Mouse (Mus musculus) CD4-positive, CD25-positive, alpha-beta regulatory T cell, adult 4 months (primary cell): ENCODE measurements at regions not wholly inside any gene's neighbourhood (a gene's known extent, or its start where the extent isn't known, plus 50 kb on each side); places are given as distances from the start of the nearest gene placed in this dataset.

Source experiments
- ATAC-seq: one replicate; pipeline ENCODE4 v1.8.0; 2017

DNA sequence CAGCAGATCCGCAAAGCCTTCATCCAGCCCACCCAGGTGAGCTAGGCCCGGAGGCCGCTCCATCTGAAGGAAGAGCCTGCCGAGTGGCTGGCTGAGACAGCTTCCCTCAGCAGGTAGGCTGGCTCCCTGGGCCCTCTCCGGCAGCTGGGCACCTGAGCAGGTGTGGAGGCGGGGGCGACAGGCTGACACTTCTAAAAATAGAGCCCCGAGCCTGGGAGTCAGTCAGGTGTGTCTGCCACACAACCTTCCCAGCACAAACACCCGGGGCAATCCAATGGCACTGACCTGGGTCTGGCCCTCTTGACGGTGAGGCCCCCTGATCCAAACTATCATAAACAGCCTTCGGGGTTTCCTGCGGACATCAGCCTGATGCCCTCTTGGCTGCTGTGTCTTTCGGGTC is 58.5 kb downstream of the Zfp36l2 start:
- no peak for ATAC-seq

DNA sequence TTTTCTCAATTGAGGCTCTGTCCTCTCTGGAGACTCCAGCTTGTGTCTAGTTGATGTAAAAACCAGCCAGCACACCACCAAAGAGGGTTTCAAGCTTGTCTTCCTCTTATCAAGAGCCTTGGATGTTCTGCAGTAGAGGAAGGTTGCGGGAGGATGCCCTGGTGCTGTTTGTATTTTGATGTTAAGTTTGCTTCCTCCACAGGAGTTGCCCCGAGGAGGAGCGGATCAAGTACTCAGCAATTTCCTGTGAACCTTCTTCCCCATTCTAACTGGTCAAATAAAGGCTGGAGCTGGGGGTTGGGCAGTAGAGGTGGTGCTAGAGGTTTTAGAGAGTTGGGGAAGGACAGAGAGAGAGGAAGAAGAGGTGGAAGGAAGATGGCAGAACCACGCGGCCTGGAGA is 59.5 kb downstream of the Zfp36l2 start:
- ATAC-seq: peak; percentile 53

DNA sequence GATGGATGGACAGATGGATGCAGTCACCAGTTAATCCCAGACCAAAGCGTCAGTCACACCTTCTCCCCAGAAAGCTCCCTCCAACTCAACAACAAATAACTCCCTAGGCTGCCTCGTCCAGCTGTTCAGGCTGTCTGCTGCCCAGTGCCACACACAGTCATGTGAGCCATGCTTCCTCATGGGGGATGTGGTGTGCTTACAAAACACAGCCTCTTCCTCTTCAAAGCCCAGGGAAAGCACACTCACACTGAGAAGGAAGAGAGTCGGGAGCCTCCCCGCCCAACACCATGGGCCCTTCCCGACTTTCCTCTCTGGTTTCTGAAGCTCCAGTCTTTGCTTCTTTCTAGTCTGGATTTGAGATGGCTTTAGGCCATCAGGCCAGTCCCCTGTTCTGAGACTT is 61.6 kb downstream of the Zfp36l2 start:
- ATAC-seq: no peak

DNA sequence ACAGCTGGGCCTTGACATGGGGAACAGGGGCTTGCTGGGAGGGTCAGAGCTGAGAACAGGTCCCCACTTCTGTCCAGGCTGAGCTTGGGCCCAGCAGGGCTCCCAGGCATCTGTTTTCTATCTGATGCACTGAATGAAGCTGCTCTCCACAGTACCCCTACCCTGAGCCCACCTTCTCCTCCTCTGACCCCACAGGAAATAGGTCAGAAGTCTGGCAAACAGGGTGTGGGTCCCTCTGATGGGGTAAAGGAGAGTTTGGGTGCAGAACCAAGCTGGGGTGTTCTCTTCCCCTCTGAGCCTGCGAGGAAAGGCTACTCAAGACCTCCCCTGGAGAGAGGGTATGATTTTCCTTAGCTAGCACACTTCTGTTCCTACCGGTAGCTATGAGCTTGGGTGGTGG is 64.6 kb downstream of the Zfp36l2 start:
- ATAC-seq: no peak

DNA sequence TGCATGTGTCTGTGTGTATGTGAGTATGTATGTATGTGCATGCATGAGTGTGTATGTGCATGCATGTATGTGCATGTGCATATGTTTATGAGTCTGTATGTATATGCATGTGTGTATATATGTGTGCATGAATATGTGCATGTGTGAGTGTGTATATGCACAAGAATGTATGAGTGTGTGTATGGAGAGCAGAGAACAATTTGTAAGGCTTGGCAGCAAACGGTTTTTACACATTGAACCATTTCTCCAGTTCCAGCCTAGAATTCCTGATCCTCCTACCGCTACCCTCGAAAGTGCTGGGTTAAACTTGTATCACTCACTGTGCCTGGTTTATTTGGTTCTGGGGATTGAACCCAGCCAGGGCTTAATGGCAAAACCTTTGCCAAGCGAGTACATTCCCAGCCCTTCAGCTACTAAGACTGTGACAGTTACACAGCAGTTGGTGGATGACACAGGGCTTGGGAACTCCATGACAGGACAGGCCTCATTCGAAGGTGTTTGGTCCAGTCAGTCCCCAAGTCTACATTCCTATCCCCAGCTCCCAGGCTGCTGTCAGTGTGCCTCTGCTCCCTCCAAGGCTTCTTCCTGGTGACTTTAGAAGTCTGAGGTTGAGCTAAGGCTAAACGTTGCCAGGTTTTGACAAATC is 65.1 kb downstream of the Zfp36l2 start:
- ATAC-seq: no peak

DNA sequence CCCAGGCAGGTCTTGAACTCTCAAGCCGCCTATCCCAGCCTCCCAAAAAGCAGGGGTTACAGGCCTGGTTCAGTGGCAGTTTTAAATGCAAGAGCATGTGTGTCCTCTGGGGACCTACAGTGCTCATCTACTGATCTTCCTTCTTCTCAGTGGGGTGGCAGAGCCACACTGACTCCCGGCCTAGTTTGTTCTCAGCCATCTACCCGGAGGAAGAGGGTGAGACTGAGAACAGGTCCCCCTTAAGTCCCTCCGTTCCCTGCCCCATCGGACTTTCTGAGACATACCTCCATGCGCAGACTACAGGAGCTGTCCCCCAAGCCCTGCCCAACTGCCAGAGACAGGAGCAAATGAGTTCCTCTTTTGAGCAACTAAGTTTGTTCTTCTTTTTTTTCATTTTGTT is 66.5 kb downstream of the Zfp36l2 start:
- ATAC-seq: no peak

DNA sequence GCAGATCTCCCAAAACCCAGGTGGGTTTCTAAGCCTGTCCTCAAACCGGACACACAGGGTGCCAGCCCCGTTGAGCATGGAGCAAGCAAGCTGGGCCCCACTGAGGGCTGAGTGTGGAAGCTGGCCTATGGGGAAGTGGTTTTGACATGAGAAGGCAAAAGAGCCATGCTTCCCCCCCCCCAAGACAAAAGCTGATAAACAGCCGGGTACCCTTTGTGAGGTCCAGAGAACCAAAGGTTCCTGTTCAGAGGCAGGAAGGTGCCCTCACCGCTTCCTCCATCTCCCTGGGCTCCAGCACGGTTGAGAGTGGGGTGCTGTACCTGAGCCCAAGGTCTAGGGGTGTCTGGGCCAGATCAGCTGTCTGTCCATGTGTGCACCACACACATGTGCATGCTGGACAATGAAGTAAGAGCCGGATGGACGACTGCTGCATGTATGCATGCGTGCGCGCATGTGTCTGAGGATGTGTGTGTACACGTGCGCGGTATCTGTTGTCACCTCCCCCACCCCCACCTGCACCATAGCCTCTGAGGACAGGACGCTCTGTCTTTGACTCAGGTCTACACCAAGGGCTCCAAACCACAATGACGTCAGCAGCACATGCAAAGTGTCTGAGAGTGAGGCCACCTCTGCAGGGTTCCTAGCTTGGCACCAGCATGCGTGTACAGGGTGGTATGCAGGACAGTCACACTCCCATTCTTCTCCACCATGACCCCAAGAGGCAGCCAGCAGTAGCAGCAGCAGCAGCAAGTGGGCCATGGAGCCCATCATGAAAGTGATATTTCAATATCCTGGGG is 68.3 kb downstream of the Zfp36l2 start:
- ATAC-seq: peak; percentile 72

DNA sequence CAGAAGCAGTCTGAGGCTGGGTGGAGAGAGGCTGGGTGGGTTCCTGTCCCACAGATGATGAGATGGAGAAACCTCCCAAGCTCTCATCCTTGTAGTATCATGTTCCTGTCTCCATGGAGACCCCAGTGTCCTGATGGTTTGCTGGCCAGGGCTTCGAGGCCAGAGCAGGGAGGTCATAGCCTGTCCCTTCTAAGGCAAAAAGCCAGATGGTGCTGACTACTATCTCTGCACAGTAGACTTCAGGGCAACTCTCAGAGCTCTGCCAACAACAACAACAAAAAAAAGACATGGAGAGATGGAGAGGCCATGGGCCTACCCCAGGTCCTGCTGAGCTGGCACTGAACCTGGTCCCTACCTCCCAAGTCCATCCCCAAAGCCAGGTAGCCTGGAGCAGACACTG is 69.0 kb downstream of the Zfp36l2 start:
- ATAC-seq: no peak

DNA sequence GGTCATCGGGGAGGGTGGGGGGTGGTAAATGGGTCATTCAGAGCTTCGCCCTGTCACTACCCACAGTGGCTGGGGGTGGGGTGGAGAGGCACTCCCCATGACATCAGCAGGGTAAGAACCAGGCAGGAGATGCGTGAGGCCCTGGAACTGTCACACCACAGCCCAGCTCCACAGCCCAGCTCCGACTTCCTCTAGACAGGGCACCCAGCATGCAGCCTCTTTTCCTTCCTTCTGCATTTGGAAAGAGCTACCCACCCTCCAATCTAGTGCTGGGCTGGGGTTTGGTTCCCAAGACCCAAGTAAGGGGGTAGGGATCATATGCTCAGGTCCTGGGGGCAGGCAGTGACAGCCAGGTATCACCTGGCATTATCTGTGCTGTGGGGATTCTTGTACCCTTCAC is 69.5 kb downstream of the Zfp36l2 start:
- ATAC-seq: no peak

DNA sequence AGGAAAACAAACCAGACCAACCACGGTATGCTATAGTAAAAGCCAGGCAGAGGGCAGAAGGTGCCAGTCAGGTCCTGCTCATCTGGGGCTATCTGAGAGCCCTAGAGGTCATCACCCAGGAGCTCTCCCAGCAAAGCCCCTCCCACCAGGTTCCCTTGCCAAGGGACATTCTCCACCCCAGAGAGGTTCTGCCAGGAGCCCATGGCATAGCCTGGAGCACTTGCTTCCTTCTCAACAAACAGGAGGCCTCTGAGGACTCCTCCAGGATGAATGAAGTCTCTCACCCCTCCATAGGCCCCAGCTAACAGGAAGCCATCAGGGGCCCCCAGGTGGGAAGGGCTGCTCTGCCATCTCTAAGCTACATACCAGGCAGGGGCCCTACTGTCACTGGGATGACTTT is 70.0 kb downstream of the Zfp36l2 start:
- no peak for ATAC-seq

DNA sequence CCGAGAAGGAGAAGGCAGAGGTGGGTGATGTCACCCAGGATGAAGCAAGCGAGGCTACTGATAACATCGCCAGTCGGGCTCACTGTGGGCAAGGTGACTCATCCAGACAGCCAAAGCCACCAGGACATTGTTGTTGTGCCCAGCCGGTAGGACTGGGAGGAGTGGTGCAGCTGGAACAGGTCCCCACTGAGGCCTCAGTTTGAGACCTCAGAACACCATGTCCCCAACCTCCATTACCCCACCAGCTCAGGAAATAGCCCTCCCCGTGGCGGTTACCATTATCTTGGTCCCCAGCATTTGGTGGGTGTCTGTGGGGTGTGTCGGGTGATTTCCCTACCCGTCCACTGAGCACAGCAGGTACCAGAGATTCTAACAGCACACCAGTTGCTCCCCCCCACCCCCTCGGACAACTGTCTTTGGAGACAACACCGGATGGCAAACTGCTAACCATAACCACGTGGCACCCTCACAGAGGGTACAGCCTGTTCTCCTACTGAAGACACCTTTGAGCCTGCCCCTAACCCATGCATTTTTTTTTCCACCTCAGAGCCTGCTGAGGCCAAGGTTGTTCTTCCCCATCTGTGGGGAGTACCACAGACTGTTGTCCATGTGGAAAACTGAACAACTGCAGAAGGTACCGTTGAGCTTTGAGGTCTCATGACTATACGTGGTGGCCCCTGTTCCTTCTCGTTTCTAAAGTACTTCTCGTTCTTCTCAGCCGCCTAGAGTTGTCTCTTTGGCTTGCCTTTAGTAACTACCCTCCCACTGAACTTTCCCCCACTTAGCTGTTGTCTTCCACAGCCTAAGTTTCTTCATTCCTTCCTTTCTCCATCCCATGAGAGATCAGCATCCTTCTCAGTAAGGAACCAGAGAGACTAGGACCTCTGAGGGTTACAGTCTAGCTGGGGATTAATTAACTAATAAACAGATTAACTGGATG is 71.1 kb downstream of the Zfp36l2 start:
- peak; percentile 51 for ATAC-seq

DNA sequence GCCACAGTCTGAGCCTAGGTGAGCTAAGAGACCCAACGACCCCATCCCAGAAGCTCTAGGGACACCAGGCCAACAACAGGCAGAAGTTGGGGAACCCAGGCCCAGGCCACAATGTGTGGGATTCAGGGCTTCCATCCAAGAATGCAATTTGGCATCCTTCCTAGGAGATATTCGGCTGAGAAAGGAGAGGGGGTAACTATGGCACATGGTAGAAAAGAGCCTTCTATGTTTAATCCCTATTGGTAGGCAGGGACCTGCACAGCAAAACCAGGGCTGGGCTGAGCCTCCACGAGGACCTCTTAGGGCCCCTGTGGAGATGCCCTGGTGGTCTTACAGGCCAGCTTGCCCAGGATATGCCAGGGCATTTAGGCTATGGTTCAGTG is 71.8 kb downstream of the Zfp36l2 start:
- ATAC-seq: no peak

DNA sequence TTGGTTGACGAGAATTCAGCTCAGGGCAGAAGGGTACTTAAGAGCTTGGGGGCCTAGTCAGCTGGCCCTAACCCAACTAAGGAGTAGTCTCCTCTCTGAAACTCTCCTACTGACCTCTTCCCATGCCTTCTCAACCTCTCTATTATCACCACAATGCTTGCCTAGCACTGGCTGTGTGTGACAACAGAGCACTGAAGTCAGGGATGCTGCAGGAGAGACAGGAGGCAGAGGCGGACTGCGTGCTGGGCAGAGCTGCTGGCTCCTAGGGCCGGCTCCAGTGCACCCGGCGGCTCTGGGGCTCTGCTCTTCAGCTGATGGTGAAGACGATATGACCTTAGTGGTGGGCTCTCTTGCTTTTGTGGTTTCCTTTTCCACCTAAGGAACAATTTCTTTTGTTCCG is 72.6 kb downstream of the Zfp36l2 start:
- ATAC-seq: no peak

DNA sequence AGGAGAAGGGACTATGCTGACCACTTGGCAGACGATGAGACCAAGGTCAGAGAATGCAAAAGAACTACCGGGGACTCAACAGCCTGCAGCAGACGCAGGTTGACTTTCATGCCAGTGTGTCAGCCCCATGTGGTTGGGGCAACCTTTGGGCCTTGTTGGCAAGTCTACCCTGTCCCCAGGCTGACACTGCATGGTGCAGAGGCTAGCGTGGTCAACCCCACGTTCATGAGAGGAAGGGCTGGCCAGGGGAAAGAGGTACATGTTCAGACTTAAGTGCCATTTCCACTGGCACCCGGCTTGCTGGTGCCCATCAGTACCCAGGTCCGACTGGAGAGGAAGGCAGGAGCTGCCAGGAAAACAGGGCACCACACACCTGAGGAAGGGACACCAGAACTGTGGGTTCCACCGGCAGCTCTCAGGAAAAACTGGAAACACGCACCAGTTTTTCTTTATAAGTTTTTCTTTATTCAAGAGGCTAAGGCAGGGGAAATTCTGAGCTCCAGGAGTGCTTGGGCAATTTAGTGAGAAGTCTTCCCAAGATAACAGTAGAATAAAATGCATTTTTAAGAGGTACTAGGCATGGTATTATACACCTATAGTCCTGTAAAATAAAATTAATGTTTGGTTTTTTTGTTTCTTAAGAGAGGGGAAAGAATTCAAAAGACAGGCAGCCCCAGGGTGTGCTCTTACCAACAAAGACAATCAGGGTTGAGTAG is 73.3 kb downstream of the Zfp36l2 start:
- no peak for ATAC-seq

DNA sequence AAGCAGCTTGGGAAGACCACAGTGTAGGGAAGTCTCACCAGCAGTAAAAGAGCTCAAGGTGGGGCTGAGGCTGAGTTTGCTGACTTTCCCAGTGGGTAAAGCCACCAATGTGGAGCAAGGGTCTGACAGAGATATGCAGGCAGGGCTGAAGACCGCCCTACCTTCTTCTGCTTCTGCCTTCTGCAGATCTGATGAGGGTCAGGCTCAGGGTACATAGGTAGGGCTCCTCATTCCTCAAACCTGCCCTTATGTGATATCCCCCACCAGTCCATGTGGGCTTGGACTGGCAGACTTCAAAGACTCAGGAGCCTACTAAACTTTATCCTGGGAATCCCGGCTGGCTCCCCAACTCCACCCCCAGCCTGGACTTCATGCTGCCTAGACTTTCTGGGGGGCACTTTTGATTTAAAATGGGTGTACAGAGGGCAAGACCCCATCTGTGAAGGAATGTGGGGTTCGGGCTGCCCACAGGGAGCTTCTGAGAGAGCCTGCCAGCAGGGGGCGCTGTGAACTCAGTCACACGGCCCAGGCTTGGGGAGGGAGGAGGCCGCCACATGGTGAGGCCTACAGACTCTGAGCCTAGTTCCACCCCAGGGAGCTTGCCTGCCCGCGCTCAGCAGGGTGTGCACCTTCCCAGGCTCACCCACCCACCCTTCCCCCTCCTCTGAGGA is 74.0 kb downstream of the Zfp36l2 start:
- peak; percentile 33 for ATAC-seq

DNA sequence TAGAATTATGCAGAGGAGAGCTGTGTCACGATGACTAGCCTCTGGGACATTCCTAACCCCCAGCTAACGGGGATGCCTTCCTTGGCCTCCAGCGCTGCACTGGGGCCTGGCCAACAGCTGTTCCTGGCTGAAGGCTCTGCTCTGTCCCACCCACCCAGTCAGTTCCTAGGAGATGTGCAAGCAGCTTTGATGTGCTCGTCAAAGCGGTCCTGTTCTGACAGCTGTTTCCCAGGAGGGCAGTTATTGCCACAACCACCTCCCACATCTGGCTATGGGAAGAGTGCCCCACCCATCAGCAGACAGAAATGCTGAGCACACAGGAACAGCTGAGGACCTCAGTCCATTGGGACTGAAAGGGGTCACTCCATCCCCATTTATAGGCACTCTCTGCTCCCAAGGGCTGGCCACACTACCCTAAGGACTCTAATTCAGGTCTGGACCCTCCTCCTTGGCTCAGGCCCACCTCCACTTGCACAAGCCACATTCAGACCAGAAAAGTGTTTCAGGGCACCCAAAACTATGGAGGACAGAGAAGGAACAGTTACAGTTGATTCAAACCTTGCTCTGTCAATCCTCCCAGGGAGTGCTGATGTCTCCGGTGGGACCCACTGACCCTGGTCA is 75.2 kb downstream of the Zfp36l2 start:
- ATAC-seq: no peak

DNA sequence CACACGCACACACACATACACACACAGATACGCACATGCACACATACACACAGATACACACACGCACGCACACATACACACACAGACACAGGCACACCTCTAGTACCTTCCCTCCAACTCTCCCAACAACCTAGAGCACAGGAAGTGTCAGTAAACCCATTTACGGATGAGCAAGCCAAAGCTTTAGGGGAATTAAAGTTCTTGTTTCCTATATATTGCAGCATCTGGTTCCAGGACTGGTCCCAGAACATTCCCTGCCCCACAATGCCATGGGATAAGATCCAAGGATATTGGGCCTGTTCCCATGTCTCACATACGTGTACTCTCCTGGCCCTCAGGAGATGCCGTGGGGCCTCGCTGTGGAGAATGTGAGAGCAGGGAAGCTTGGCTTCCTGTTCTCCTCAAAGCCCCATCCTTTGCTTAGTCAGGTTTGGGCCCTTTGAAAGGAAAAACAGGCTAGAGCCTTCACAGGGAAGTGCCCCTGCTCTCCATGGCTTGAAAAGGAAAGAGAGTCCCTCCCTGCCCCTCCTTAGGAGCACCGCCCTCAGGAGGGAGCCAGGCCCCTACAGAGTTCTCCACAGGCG is 75.9 kb downstream of the Zfp36l2 start:
- ATAC-seq: no peak

DNA sequence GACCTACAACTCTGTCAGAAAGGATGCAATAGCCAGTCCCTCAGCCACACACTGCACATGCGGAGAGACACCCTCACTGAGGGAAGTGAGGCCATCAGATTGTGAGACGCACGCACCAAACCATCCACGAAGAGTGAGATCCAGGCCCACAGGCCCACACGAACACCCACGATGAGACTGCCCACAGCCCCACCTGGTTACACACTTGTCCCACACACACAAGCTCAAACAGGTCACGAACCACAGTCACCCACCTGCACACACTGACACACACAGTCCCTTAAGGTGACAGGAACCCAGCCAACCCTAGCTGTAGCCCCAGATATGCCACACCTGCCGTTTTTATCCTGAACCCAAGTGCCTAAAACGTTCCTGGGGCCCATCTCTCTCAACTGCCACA is 76.8 kb downstream of the Zfp36l2 start:
- ATAC-seq: no peak

DNA sequence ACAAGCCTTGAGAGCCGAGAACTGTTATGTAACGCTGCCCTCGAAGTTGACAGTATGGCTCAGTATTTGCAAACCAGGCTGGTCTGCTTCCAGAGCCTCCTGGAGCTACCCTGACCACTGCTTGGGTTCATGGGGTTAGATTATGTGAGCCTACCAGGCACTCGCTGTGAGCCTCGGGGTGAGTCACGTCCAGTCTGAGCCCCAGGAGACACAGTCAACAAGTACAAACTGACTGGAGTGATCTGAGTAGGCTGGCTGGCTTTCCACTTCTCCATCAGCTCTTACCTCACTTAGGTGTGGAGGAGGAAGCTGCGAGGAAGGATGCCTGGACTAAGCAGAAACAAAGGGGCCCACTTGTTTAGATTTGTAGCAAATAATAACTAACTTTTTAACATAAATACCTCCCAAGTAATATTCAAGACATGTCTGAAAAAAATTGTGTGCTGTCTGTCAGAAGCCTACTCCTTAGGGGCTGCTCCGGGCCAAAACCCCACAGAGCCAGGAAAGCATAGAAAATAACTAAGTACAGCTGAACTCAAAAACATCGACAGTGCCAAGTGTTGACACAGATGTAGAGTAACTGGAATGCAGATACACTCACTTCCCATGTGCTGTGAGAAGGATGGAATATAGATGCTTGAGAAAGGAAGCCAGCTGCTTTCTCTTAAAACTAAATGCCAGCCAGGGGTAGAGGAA is 77.6 kb downstream of the Zfp36l2 start:
- no peak for ATAC-seq

DNA sequence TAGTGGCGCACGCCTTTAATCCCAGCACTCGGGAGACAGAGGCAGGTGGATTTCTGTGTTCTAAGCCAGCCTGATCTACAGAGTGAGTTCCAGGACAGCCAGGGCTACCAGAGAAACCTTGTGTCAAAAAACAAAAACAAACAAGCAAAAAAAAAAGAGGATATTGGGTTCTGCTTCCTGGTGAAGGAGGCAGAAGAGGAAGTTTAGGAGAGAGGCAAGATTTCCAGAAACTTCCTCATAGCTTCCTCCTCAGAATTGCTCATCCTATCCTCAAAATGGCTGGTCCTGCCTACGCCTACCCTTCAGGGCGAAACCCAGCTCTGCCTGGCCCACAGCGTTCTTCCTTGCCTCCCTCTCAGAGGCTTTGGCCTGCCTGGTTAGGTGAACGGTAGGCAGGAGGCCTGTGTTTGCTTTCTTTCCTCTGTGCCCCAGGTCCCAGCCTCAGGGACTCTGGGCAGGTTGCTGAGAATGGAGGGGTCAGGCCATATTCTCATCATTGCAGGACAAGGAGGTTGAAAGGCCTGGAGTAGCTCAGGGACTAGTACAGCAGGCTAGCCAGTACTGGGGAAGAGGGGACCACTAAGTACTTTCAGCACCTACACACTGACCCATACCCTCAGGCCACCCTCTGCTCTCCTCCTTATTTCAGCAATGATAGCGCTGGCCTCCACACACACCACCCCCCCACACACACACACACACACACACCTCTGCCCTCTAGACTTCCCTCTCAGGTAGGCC is 79.6 kb downstream of the Zfp36l2 start:
- ATAC-seq: no peak
